Mouse (Mus musculus) brain, embryonic 14.5 days (tissue): ENCODE results near the gene Agl. TPM values are rescaled to one million over a fixed set of nuclear protein-coding genes. Genes with fewer than 3 reads are reported as not detected.

Source experiments
- DNase-seq: peaks from one replicate; pipeline ENCODE4 v3.0.0-alpha.2; 2011; ENCODE audit warnings: low read depth
- CTCF ChIP-seq: fragments of 200-500 bp; IDR thresholded peaks from 2 replicates; pipeline ENCODE4 v1.5.1; 2012; ENCODE audit warnings: inconsistent platforms, mild to moderate bottlenecking, moderate library complexity, borderline replicate concordance; ENCODE audit not compliant: insufficient read depth, insufficient read length; ENCODE audit errors: extremely low read depth
- POLR2A ChIP-seq: fragments of 200-500 bp; IDR thresholded peaks from 2 replicates; pipeline ENCODE4 v1.6.1; 2012; ENCODE audit warnings: mild to moderate bottlenecking, inconsistent platforms, borderline replicate concordance; ENCODE audit not compliant: poor library complexity, insufficient read depth, insufficient read length, severe bottlenecking; ENCODE audit errors: extremely low read depth
- polyA plus RNA-seq: library from polyadenylated mRNA; depleted of rRNA; stranded (reverse); fragments of >200 nt; gene quantifications from 2 replicates; pipeline ENCODE4 v1.2.3, GENCODE M21; 2012; rRNA removed

Gene Agl
- 11.4 and 18.0 TPM in 2 replicates for polyA plus RNA-seq

DNA sequence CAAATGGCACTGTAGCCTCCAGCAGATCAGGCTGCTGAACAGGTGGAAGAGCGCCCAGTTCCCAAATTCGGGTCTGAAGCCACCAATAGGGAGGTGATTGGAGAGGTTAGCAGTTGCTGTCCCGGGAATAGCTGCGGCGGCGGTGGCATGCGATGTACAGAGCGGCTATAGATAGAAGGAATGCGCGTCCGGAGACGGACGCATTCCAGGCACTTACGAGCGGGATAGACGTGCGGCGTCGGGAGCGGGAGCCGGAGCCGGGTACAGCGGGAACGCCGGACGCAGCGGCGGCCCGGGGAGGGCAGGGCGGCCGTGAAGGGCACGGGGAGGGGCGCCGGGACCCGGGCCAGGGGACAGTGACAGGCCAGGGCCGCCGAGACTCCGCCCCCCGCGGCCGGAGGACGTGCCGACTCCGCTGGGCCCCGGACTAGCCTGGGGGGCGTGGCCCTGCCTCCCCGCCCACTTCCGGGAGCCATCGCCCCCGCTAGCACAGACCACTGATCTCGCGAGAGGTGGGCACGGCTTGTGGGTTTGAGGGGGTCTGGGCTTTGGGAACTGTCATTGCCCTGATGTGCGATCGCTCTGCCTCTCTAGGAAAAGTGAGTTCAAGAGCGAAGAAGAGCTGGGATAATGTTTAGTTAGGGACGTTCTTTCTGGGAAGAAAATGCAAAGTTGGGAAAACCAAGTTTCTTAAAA, at the start of gene Agl:
Agl (minus strand) TSS at position 356 of the 696 bp plus-strand sequence.
- TF ChIP-seq CTCF: no peak
- TF ChIP-seq POLR2A: peak; percentile 93
- peak; percentile 98 for DNase-seq

DNA sequence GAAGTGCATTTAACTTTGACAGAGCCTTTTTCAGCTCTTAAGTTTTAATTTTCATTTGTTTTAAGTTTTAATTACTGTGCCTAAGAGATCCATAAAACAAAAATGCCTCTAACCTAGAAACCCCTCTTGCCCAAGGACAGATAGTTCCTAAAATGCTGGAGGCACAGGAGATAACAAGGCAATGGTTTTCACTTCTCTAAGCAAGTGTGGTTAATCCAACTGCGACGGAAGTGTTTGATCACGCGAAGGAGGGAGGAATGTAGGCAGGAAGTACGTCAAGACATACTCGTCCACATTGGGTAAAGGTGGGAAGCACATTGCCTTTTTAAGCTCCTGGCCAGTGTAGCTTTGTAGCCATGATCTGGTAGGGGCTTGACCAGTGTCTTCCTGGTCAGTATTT, 49.6 kb upstream of the Agl start:
- DNase-seq: no peak
- no peak for TF ChIP-seq CTCF
- TF ChIP-seq POLR2A: no peak

DNA sequence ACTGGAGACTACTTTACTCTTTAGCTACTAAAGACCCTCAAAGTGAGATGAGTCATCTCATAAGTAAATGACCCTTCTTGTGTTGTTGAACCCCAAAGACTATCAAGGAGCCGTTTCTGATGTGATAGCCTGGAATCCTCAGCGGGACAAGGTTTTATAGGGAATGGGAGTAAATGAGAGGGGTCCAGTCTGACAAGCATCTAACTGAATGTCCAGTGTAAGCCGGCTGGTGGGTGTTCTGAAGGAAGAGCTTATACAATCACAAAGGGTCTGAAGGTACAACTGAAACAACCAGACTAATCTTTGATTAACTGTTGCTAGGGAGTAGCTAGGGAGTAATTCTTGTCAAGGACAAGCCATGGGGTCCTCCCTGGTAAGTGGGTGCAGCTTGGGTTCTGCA, 44.5 kb upstream of the Agl start:
- no peak for DNase-seq

DNA sequence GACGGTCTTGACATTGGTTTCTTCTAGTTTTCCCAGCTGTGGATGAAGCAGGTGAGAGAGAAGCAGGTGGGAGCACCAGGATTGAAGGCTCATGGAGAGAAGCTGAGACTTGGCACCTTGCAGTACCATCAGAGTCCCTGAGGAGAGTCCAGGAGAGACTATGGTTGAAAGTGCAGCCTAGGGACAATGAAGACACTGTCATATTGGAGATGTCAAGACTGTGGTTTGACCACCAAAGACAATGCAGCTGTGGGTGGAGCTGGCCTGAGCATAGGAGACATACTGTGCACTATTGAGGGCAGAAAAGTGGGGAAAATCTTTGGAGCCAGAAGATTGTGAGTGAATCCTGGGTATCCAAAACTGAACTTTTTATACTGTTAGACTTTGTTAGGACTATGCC, 42.4 kb upstream of the Agl start:
- no peak for DNase-seq
- TF ChIP-seq CTCF (no peak), POLR2A (no peak)

More for the DNA sequence above, 44.5 kb upstream of the Agl start:
- no peak for TF ChIP-seq CTCF
- no peak for TF ChIP-seq POLR2A

DNA sequence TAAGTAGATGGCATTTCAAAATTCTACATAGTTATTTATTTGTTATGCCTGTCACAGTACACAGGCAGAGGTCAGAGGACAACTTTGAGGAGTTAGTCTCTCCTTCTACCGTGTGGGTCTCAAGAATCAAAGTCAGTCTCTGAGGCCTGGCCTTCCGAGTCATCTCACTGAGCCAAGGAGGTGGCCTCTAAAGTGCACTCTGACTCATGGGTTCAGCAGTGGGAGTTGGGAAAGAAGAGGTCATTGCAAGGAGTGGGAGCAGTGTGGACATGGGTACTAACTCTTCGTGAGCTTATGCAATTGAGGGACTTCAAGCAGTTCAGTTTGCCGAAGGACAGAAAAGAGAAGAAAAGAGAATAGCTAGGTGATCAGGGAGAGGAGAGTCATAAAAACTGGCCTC, 41.0 kb upstream of the Agl start:
- no peak for DNase-seq
- TF ChIP-seq CTCF (no peak), POLR2A (no peak)

DNA sequence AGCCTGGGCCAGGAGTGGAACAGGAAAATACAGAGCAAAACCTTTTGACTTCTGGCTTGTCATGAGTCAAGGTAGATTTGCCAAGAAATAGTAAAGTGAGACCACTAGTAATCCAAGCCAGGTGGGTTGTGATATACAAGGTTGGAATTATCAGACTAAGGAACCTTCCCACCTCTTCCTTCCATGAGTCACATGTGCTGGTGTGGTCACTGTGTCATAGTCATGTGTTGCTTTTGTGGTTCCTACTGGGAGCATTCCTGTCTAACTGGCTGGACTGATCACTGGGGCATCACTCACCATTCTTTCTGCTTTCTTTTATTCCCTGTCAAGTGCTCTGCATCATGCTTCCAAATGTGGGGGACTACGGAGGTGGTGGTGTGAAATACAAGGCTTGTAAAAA, 40.1 kb upstream of the Agl start:
- TF ChIP-seq CTCF (no peak), POLR2A (no peak)
- DNase-seq: no peak

DNA sequence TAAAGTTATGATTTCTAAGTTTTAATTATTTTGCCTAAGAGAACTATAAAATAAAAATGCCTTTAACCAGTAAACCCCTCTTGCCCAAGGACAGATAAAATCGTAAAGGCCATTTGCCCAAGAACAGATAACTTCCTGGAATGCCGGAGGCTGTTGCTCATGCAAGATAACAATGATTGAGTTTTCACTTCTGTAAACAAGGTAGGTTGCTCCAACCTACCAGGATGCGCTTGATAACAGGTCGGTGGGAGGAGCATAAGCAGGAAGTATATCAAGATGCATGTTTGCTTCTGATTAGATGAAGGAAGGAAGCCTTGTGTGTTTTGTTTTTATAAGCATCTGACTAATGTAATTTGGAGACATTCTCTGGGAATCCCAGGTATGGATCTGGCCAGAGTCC, 38.1 kb upstream of the Agl start:
- DNase-seq: no peak
- TF ChIP-seq POLR2A: no peak
- TF ChIP-seq CTCF: no peak

DNA sequence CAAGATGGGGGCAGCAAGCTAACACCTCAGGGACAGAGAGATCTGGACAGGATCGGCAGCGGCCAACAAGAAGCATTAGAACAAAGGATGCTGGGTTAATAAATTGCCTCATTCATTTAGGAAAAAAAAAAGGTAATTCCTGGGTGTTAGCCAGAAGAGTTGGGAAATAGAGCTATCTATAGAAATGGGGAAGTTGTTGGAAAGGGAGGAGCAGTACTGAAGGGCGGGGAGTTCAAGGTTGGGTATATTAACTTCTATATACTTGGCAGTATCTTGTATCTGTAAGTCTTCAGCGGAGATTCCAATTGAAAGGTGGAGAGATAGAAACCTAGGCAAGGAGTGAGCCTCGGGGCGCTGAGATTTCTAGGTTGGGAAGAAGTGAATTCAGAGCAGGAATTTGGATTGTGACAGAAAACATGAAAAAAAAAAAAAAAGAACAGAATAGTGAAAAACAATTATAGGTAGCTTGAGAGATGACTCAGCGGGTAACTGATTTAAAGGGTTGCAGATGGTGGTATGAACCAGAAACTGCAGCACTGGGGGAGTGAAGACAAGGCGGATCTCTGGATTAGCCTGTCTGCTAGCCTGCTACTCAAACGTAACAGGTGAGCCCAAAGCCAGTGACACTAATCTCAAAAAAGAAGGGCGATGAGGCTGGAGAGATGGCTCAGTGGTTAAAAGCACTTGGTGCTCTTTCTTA, 37.1 kb upstream of the Agl start:
- TF ChIP-seq CTCF: no peak
- no peak for TF ChIP-seq POLR2A
- DNase-seq: no peak

DNA sequence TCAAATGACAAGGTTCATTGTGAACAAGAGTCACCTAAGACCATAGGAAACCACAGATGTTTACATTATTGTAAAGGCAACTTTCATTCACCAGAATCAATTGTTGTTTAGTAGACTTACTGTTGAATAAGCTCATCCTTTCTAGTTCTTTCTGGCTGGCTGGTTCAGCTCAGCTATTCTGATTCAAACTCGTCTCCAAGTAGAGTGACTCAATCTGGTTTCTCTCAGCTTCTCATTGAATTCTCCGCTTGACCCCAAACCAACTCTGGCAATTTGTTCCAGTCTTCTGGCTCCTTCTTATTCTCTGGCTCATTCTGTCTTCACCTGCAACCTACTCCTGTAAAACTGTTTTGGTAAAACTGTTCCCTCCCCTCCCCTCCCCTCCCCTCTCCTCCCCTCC, 33.3 kb upstream of the Agl start:
- no peak for DNase-seq
- no peak for TF ChIP-seq CTCF
- no peak for TF ChIP-seq POLR2A

DNA sequence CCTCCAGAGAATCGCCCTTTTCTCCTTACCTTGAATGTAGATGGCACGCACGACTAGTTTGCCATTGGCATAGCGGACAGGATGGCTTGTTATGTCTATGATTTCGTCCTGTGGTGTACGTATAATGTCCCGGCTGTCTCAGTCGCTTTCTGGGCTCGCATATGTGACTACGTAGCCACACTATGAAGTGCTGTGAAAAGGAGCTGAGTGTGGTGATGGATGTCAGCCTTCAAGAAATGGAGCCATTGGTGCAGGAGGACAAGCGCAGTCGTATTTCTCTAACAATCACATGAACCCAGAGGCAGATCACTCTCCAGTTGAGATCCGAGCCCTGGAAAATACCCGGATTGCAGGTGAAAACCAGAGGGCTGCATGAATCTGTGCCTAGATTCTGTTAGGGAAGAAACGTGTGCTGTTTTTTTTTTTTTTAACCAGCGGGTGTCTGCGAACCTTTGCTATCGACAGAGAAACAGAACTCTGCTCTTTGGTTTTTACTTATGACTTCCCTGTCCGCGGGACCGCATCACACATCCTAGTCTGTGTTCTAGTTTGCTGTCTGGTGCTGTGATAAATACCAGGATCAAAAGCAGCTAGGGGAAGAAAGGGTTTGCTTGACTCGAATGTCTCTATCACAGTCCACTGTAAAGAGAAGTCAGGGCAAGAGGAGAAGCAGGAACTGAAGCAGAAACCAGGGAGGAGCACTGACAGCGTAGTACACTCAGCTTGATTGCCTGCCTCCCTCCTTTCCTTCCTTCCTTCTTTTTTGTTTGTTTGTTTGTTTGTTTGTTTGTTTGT, 28.9 kb upstream of the Agl start:
- DNase-seq: no peak
- TF ChIP-seq CTCF: no peak
- no peak for TF ChIP-seq POLR2A
